In genomic region chr10:30627548-30627947, GRCm38 (mm10) we compare ENCODE assay signal across 14 mouse cellular contexts. TPM values are rescaled to one million over a fixed set of nuclear protein-coding genes. Genes with fewer than 3 reads are reported as not detected.
DNase-seq lines count a peak whose midpoint lies in the region; ATAC-seq and TF ChIP-seq lines count a peak whose summit lies in the region.
"Had no signal": no experiment of that assay in that cellular context is flagged by ENCODE, and none has a peak within 500 bp of the region (broad histone marks: within the 10 kb centered on the region; RNA-seq: fewer than 3 reads in every experiment).

No protein-coding gene starts in this region.

- H3K27ac ChIP-seq in lung, embryonic 14.5 days (ENCODE audit: low read depth) = no peak overlapping the region
- H3K27ac ChIP-seq: heart, embryonic 15.5 days; hindbrain, embryonic 13.5 days had no signal

- H3K4me2 ChIP-seq in lung, embryonic 14.5 days = no peak overlapping the region
- H3K4me2 ChIP-seq: heart, embryonic 15.5 days; hindbrain, embryonic 13.5 days had no signal

- no peak for TF ChIP-seq CTCF in lung, embryonic 14.5 days (IDR thresholded peaks at IDR 0.05; ENCODE audit: low read depth)

- peak; percentile 28 for DNase-seq in lung, embryonic 14.5 days
- no peak for DNase-seq in lung, adult 18-20 months
- DNase-seq in ES-CJ7 (ENCODE audit: low read depth, low spot score) = peak; percentile 92
- peak; percentile 12 to 19 for DNase-seq in kidney, adult 8-10 months
- DNase-seq in lung, postnatal 25 days (ENCODE audit: low spot score) = peak; percentile 5
- no peak for DNase-seq in cerebellum, postnatal 25 days
- DNase-seq in thymus, adult 18-20 months = no peak
- DNase-seq in testis, postnatal 10 days (ENCODE audit: low spot score) = no peak
- DNase-seq: adrenal gland, postnatal 25 days; cerebellum, postnatal 10 days had no signal

- H3K36me3 ChIP-seq in lung, embryonic 14.5 days (ENCODE audit: insufficient read depth) = no peaks in the 10 kb centered on the region
- H3K36me3 ChIP-seq: heart, embryonic 15.5 days; hindbrain, embryonic 13.5 days had no signal

- no peaks in the 10 kb centered on the region for H3K4me1 ChIP-seq in lung, embryonic 14.5 days (ENCODE audit: insufficient read depth)
- H3K4me1 ChIP-seq: heart, embryonic 15.5 days had no signal

- peak; percentile 49; the same call in 1 of the 2 replicates for ATAC-seq in lung, embryonic 14.5 days (ENCODE audit: insufficient read depth)
- ATAC-seq: midbrain, embryonic 16.5 days; Patski had no signal

- no peaks in the 10 kb centered on the region for H3K9me3 ChIP-seq in lung, embryonic 14.5 days (ENCODE audit: low read depth, low read length)
- H3K9me3 ChIP-seq: heart, embryonic 15.5 days; hindbrain, embryonic 13.5 days had no signal

- 26% methylated on average over 1 of the region's 1 CpGs for WGBS in lung, embryonic 14.5 days

- H3K27me3 ChIP-seq in lung, embryonic 14.5 days (ENCODE audit: insufficient read depth, low read length) = no peaks in the 10 kb centered on the region
- H3K27me3 ChIP-seq: heart, embryonic 15.5 days; hindbrain, embryonic 13.5 days; Patski had no signal

- H3K9ac ChIP-seq in lung, embryonic 14.5 days = no peak overlapping the region
- H3K9ac ChIP-seq: heart, embryonic 15.5 days; hindbrain, embryonic 13.5 days had no signal

- no peak overlapping the region for H3K4me3 ChIP-seq in lung, embryonic 14.5 days (ENCODE audit: low read depth, low read length)
- H3K4me3 ChIP-seq: heart, embryonic 15.5 days; hindbrain, embryonic 13.5 days had no signal

RNA-seq across cellular contexts. Expression of gene Hint3, which starts 1.9 kb away (rescaled TPM):
- 21.5 and 22.8 TPM in 2 replicates for polyA plus RNA-seq in lung, embryonic 14.5 days (2014; fragmentation: Nextera tagmentation; extraction: Ambion mirVana)

RNA-seq across cellular contexts. Expression of gene Trmt11, which starts 27.0 kb away (rescaled TPM):
- 28.5 and 30.1 TPM in 2 replicates for polyA plus RNA-seq in lung, embryonic 14.5 days (2014; fragmentation: Nextera tagmentation; extraction: Ambion mirVana)

Comparison
In these comparisons a context has a peak if more than half of its experiments do, and no peak if none do; other contexts are left out.
1. DNase-seq: peak in lung, embryonic 14.5 days (single experiment), ES-CJ7 (single experiment), kidney, adult 8-10 months (2 of 2) and lung, postnatal 25 days (single experiment); none in lung, adult 18-20 months (0 of 2), cerebellum, postnatal 25 days (0 of 2), thymus, adult 18-20 months (0 of 2) and testis, postnatal 10 days (single experiment).